Mouse (Mus musculus): ENCODE data around the gene Plekhg2. TPM values are rescaled to one million over a fixed set of nuclear protein-coding genes. Genes with fewer than 3 reads are reported as not detected.

Plekhg2 gene
- polyA plus RNA-seq, 1 experiment, result 3.5 TPM

- no peak overlapping the region for H3K27ac ChIP-seq (replicated peaks; ENCODE audit: low read depth, low read length)
- H3K4me1 ChIP-seq (ENCODE audit: control insufficient read depth, insufficient read depth, insufficient read length, low read length), result peaks cover 2% of the 10 kb centered on the region; the same call in 1 of the 2 replicates
- no peak overlapping the region for H3K4me3 ChIP-seq (ENCODE audit: insufficient read depth, low read depth, low read length)
Observed at GRCm38 (mm10) chr7:28309737-28310136, 62.7 kb downstream of the Plekhg2 start.

Other genes with a start within 250 kb of the Plekhg2 start
- gene 9530053A07Rik, start 243.1 kb downstream of the Plekhg2 start, polyA plus RNA-seq (2012; ENCODE audit: insufficient read depth, insufficient read length, missing spikeins), result not detected in 2 replicates
- gene Fbl, start 202.9 kb downstream of the Plekhg2 start, polyA plus RNA-seq (2012; ENCODE audit: insufficient read depth, insufficient read length, missing spikeins), result 19.9 and 25.7 TPM in 2 replicates
- gene Dyrk1b, start 193.1 kb downstream of the Plekhg2 start, polyA plus RNA-seq (2012; ENCODE audit: insufficient read depth, insufficient read length, missing spikeins), result 17.9 and 26.8 TPM in 2 replicates
- gene Eid2, start 104.7 kb downstream of the Plekhg2 start, polyA plus RNA-seq (2012; ENCODE audit: insufficient read depth, insufficient read length, missing spikeins), result 5.2 and 8.2 TPM in 2 replicates
- gene Eid2b, start 94.9 kb downstream of the Plekhg2 start, polyA plus RNA-seq (2012; ENCODE audit: insufficient read depth, insufficient read length, missing spikeins), result 5.6 and 9.0 TPM in 2 replicates
- not detected in 2 replicates for gene Selenov, start 81.4 kb downstream of the Plekhg2 start, polyA plus RNA-seq (2012; ENCODE audit: insufficient read depth, insufficient read length, missing spikeins)
- gene Dll3, start 70.4 kb downstream of the Plekhg2 start, polyA plus RNA-seq (2012; ENCODE audit: insufficient read depth, insufficient read length, missing spikeins), result not detected in 2 replicates
- gene Timm50, start 60.5 kb downstream of the Plekhg2 start, polyA plus RNA-seq (2012; ENCODE audit: insufficient read depth, insufficient read length, missing spikeins), result 99.5 and 124 TPM in 2 replicates
- gene Supt5, start 33.9 kb downstream of the Plekhg2 start, polyA plus RNA-seq (2012; ENCODE audit: insufficient read depth, insufficient read length, missing spikeins), result 25.7 and 30.4 TPM in 2 replicates
- gene Rps16, start 21.9 kb downstream of the Plekhg2 start, polyA plus RNA-seq (2012; ENCODE audit: insufficient read depth, insufficient read length, missing spikeins), result 404 and 482 TPM in 2 replicates
- gene Zfp36, start 7.7 kb upstream of the Plekhg2 start, polyA plus RNA-seq (2012; ENCODE audit: insufficient read depth, insufficient read length, missing spikeins), result 25.1 and 70.2 TPM in 2 replicates
- gene Med29, start 20.1 kb upstream of the Plekhg2 start, polyA plus RNA-seq (2012; ENCODE audit: insufficient read depth, insufficient read length, missing spikeins), result 18.4 and 20.2 TPM in 2 replicates
- gene Paf1, start 20.4 kb upstream of the Plekhg2 start, polyA plus RNA-seq (2012; ENCODE audit: insufficient read depth, insufficient read length, missing spikeins), result 50.4 and 62.6 TPM in 2 replicates
- 7.1 and 9.6 TPM in 2 replicates for gene Gmfg, start 64.8 kb upstream of the Plekhg2 start, polyA plus RNA-seq (2012; ENCODE audit: insufficient read depth, insufficient read length, missing spikeins)
- 0.38 TPM in 1 of 2 replicates, not detected in the other for gene Lrfn1, start 79.4 kb upstream of the Plekhg2 start, polyA plus RNA-seq (2012; ENCODE audit: insufficient read depth, insufficient read length, missing spikeins)
- gene Ifnl2, start 137.9 kb upstream of the Plekhg2 start, polyA plus RNA-seq (2012; ENCODE audit: insufficient read depth, insufficient read length, missing spikeins), result not detected in 2 replicates
- not detected in 2 replicates for gene Ifnl3, start 150.2 kb upstream of the Plekhg2 start, polyA plus RNA-seq (2012; ENCODE audit: insufficient read depth, insufficient read length, missing spikeins)
- gene Sycn, start 168.3 kb upstream of the Plekhg2 start, polyA plus RNA-seq (2012; ENCODE audit: insufficient read depth, insufficient read length, missing spikeins), result not detected in 2 replicates
- gene Nccrp1, start 174.7 kb upstream of the Plekhg2 start, polyA plus RNA-seq (2012; ENCODE audit: insufficient read depth, insufficient read length, missing spikeins), result not detected in 2 replicates
- gene Samd4b, start 225.5 kb upstream of the Plekhg2 start, polyA plus RNA-seq (2012; ENCODE audit: insufficient read depth, insufficient read length, missing spikeins), result 18.8 and 24.4 TPM in 2 replicates
- gene Pak4, start 225.6 kb upstream of the Plekhg2 start, polyA plus RNA-seq (2012; ENCODE audit: insufficient read depth, insufficient read length, missing spikeins), result 4.1 and 5.8 TPM in 2 replicates